ENCODE assay signal across 11 mouse cellular contexts in the genomic region with DNA sequence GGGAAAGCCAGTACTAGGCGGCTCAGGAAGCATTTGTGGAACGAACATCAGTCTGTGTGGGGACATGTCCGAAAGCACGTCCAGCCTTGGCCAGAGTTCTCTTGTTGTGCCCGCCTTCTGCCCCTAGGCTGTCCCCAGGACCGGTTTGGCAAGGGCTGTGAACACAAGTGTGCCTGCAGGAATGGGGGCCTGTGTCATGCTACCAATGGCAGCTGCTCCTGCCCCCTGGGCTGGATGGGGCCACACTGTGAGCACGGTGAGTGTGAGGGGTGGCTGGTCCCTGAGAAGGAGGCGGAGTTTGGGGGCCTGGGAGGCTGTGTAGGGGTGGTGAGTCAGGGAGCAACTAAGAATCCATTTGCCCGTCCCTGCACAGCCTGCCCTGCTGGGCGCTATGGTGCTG. TPM values are rescaled to one million over a fixed set of nuclear protein-coding genes. Genes with fewer than 3 reads are reported as not detected.
DNase-seq lines count a peak whose midpoint lies in the region; ATAC-seq and TF ChIP-seq lines count a peak whose summit lies in the region.
"Had no signal": no experiment of that assay in that cellular context is flagged by ENCODE, and none has a peak within 500 bp of the region (broad histone marks: within the 10 kb centered on the region; RNA-seq: fewer than 3 reads in every experiment).

No protein-coding gene starts in this region.

- ATAC-seq in lung, embryonic 14.5 days (ENCODE audit: insufficient read depth) = peak; percentile 81
- peak; percentile 45 for ATAC-seq in stomach, postnatal 0 days (ENCODE audit: low FRiP score, low TSS enrichment)
- ATAC-seq: forebrain, postnatal 0 days had no signal

- H3K4me2 ChIP-seq in lung, embryonic 14.5 days = peak overlapping the region; percentile 44
- no peak overlapping the region for H3K4me2 ChIP-seq in stomach, postnatal 0 days (replicated peaks; ENCODE audit: low read depth)

- no peaks in the 10 kb centered on the region for H3K9me3 ChIP-seq in lung, embryonic 14.5 days (ENCODE audit: low read depth, low read length)
- no peaks in the 10 kb centered on the region for H3K9me3 ChIP-seq in stomach, postnatal 0 days (ENCODE audit: control insufficient read depth, low read length)

- peak overlapping the region; percentile 30 for H3K27ac ChIP-seq in lung, embryonic 14.5 days (ENCODE audit: low read depth)
- H3K27ac ChIP-seq in stomach, postnatal 0 days (replicated peaks) = no peak overlapping the region

- H3K4me3 ChIP-seq in lung, embryonic 14.5 days (ENCODE audit: low read depth, low read length) = 0 out of 2 replicates have a peak overlapping the region, but pooled peaks have one; percentile 4
- no peak overlapping the region for H3K4me3 ChIP-seq in stomach, postnatal 0 days (ENCODE audit: low read depth, low read length)
- H3K4me3 ChIP-seq: myocyte had no signal

- no peak for TF ChIP-seq EP300 in stomach, postnatal 0 days (optimal IDR thresholded peaks at IDR 0.05)

- peak; percentile 26; the same call in 1 of the 2 replicates for TF ChIP-seq CTCF in lung, embryonic 14.5 days (IDR thresholded peaks at IDR 0.05; ENCODE audit: low read depth)
- TF ChIP-seq CTCF in stomach, postnatal 0 days (IDR thresholded peaks at IDR 0.05; ENCODE audit: low read depth) = peak; percentile 13; the same call in 1 of the 2 replicates

- H3K9ac ChIP-seq in lung, embryonic 14.5 days = no peak overlapping the region
- H3K9ac ChIP-seq in stomach, postnatal 0 days (ENCODE audit: low read length) = no peak overlapping the region
- H3K9ac ChIP-seq: forebrain, postnatal 0 days had no signal

- no peaks in the 10 kb centered on the region for H3K4me1 ChIP-seq in lung, embryonic 14.5 days (ENCODE audit: insufficient read depth)
- no peaks in the 10 kb centered on the region for H3K4me1 ChIP-seq in stomach, postnatal 0 days (replicated peaks; ENCODE audit: control insufficient read depth, insufficient read depth)

- WGBS in lung, embryonic 14.5 days = 41% methylated on average over 10 of the region's 10 CpGs
- WGBS in stomach, postnatal 0 days = 37% methylated on average over 10 of the region's 10 CpGs

- H3K27me3 ChIP-seq in lung, embryonic 14.5 days (ENCODE audit: insufficient read depth, low read length) = no peaks in the 10 kb centered on the region
- H3K27me3 ChIP-seq in stomach, postnatal 0 days (ENCODE audit: control insufficient read depth, insufficient read depth, low read length) = no peaks in the 10 kb centered on the region

- peak; percentile 46 for DNase-seq in lung, embryonic 14.5 days
- DNase-seq in lung, postnatal 14 days = no peak
- DNase-seq in kidney, adult 18-20 months = peak; percentile 39
- peak; percentile 54 to 74 for DNase-seq in kidney, postnatal 4 days
- peak; percentile 69 for DNase-seq in stomach, postnatal 0 days (ENCODE audit: low spot score)
- no peak for DNase-seq in thymus, postnatal 25 days
- no peak for DNase-seq in thymus, adult 18-20 months
- DNase-seq in spleen, postnatal 36 days (ENCODE audit: low spot score in 2 of 2) = no peak
- DNase-seq: forebrain, postnatal 0 days; left cerebral cortex, postnatal 4 days had no signal

- H3K36me3 ChIP-seq in lung, embryonic 14.5 days (ENCODE audit: insufficient read depth) = 0 out of 2 replicates have a peak, but pooled peaks cover 2% of the 10 kb centered on the region
- H3K36me3 ChIP-seq in stomach, postnatal 0 days (ENCODE audit: control insufficient read depth, insufficient read depth, low read length) = no peaks in the 10 kb centered on the region

RNA-seq across cellular contexts. Expression of a gene that starts 32.0 kb away (rescaled TPM):
- polyA plus RNA-seq in lung, embryonic 14.5 days (2014; fragmentation: Nextera tagmentation; extraction: Ambion mirVana) = 15.4 and 16.2 TPM in 2 replicates
- polyA plus RNA-seq in stomach, postnatal 0 days (2015; fragmentation: Nextera tagmentation; extraction: Ambion mirVana) = 38.5 and 41.2 TPM in 2 replicates
- polyA plus RNA-seq: myocyte had no signal

Comparison
In these comparisons a context has a peak if more than half of its experiments do, and no peak if none do; other contexts are left out.
1. DNase-seq: peak in lung, embryonic 14.5 days (single experiment), kidney, adult 18-20 months (single experiment), kidney, postnatal 4 days (2 of 2) and stomach, postnatal 0 days (single experiment); none in lung, postnatal 14 days (single experiment), thymus, postnatal 25 days (single experiment), thymus, adult 18-20 months (0 of 2) and spleen, postnatal 36 days (0 of 2).